Mouse (Mus musculus): ENCODE measurements around the gene Gm17349. TPM values are rescaled to one million over a fixed set of nuclear protein-coding genes. Genes with fewer than 3 reads are reported as not detected.

The Gm17349 gene
- polyA plus RNA-seq, 1 experiment = not detected

DNA sequence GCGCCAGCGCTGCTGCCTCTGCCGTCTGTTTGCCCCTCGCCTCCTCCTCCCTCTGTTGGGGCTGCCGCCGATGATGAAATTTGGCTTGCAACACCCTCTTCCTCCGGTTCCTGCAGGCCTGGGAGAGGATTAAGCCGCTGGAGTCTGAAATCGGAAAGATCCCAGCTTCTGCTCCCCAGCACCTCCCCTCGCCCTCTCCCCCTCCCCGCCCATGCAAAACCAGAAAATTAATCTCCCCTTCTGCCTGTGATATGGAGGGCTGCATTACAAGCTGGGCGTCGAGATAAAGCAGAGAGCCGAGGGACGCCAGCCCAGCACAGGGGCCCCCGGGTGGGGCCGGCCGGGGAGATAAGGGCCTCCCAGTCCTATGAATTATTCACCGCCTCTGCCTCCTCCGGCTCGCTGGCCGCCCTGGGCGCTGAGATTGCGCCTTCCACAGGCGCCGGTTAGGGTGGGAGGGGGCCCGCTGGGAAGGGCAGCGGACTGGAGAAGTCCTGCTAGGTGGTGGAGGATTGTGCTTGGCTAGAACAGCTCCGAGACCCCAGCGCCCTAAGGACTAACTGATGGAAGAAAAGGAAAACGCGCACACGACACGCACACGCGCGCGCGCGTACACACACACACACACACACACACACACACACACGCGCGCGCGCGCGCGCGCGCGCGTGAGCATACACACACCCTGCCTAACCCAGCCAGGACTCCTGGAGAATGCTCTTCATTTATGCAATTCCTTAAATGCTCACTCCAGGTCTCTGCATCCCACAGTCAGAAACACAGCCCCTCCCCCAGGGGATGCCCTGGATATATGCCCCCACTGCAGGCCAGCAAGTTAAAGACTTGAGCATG lies 40.5 kb downstream of the Gm17349 start:
- Histone ChIP-seq H3K4me3 (ENCODE audit: insufficient read depth, low read length) (peak overlapping the region; percentile 42), H3K27ac (ENCODE audit: insufficient read depth, low read depth, low read length) (no peak overlapping the region), H3K4me1 (ENCODE audit: control insufficient read depth, insufficient read depth, low read length) (peaks cover 4% of the 10 kb centered on the region; the same call in 1 of the 2 replicates)
- TF ChIP-seq CTCF (IDR thresholded peaks at IDR 0.05; ENCODE audit: low read depth, low read length) (no peak), POLR2A (IDR thresholded peaks at IDR 0.05; ENCODE audit: borderline replicate concordance, low read depth, low read length) (0 out of 2 replicates have a peak, but pooled peaks have one; percentile 22)

DNA sequence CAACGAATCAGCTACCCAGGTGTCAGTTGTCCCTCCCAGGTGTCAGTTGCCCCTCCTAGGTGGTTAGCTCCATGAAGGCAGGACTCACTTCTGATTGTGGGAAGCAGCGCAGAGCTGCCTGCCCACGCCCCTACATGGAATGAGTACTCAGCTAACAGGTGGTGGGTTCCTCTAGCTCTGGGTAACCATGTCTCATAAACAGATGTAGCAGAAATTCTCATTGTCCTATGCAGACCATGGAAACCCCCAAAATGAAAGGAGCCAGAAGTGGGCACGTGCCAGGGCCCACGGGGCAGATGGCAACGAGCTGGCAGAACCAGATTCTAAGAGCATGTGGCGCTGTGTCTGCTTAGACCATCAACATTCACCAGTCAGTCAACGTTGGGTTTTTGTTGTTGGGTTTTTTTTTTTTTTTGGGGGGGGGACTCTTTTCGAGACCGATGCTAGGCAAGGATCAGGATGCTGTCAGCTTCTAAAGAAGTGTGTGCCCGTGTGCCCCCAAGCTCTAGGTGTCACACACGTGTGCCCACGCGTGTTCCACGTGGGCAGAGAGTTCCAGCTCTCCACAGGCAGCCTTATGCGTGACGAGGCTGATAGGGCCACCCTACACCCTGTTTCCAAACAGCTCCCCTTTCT lies 41.2 kb downstream of the Gm17349 start:
- Histone ChIP-seq H3K4me3 (ENCODE audit: insufficient read depth, low read length) (peak overlapping the region; percentile 42), H3K4me1 (ENCODE audit: control insufficient read depth, insufficient read depth, low read length) (peaks cover 4% of the 10 kb centered on the region; the same call in 1 of the 2 replicates), H3K27ac (ENCODE audit: insufficient read depth, low read depth, low read length) (no peak overlapping the region)
- TF ChIP-seq POLR2A (IDR thresholded peaks at IDR 0.05; ENCODE audit: borderline replicate concordance, low read depth, low read length) = no peak

DNA sequence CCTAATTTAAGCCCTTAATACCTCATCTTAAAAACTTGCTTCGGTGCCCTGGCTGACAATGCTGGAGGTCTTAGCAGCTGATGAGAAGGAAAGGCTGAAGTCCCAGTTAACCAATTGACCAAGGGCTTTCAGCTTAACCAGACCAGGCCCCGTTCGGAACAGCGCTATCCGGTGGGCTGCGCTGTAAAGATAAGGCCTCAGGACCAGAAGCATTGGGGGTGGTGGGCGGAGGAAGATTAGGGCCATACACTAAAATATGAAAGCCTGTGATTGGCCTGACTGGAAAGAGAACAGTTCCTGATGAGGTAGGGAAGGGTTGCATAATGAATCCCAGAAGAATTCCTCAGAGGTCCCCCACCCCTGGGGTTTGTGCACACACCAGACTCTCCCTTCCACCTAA lies 42.9 kb downstream of the Gm17349 start:
- Histone ChIP-seq H3K27ac (ENCODE audit: insufficient read depth, low read depth, low read length) (no peak overlapping the region), H3K4me3 (ENCODE audit: insufficient read depth, low read length) (no peak overlapping the region), H3K4me1 (ENCODE audit: control insufficient read depth, insufficient read depth, low read length) (peaks cover 4% of the 10 kb centered on the region; the same call in 1 of the 2 replicates)
- no peak for TF ChIP-seq CTCF (IDR thresholded peaks at IDR 0.05; ENCODE audit: low read depth, low read length)
- no peak for TF ChIP-seq POLR2A (IDR thresholded peaks at IDR 0.05; ENCODE audit: borderline replicate concordance, low read depth, low read length)

DNA sequence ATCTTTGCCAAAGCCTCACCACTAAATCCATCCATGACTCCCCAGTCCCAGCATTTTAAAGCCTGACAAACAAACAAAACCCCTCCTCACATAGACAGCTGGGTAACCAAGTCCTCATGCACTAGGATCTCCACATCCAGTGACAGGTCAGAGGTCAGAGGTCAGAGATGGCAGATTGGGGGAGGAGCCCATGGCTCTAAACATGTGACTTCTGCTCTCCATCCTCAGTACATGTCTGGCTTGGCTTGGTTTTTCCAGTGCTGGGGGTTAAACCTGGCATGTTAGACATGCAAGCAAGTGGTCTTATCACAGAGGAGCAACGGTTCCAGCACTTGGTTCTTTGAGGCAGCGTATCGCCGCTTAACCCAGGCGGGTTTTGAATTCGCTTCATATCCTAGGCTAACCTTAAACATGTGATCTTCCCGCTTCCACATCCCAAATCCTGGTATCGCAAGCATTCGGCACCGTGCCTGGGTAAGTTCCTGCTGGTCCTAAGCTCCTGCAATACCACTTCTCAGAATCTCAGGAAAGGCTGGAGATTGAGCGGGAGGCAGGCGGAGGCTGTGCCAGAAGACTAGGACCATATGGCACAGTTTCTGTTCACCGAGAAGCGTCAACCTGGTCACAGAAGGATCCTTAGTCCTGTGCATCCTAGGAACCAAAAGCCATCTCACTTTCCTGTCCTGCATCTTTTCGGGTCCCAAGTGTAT lies 44.0 kb downstream of the Gm17349 start:
- Histone ChIP-seq H3K4me3 (ENCODE audit: insufficient read depth, low read length) (no peak overlapping the region), H3K27ac (ENCODE audit: insufficient read depth, low read depth, low read length) (no peak overlapping the region), H3K4me1 (ENCODE audit: control insufficient read depth, insufficient read depth, low read length) (peaks cover 4% of the 10 kb centered on the region; the same call in 1 of the 2 replicates)
- TF ChIP-seq CTCF (IDR thresholded peaks at IDR 0.05; ENCODE audit: low read depth, low read length) (no peak), POLR2A (IDR thresholded peaks at IDR 0.05; ENCODE audit: borderline replicate concordance, low read depth, low read length) (no peak)

DNA sequence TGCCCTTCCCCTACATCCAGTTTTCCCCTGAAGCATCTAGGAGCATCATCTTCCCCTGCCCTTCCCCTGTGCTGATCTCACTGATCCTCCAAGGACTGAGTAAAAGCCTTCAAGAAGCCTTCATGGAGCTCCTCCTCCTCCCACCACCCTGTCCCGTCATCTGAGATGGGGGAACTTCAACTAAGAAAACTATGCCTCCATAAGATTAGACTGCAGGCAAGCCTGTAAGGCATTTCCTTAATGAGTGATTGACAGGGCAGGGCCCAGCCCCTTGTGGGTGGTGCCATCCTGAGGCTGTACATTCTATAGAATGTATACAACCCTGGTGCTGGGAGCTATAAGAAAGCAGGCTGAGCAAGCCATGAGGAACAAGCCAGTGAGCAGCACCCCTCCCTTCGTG lies 46.9 kb downstream of the Gm17349 start:
- TF ChIP-seq POLR2A (IDR thresholded peaks at IDR 0.05; ENCODE audit: borderline replicate concordance, low read depth, low read length) = no peak
- TF ChIP-seq CTCF (IDR thresholded peaks at IDR 0.05; ENCODE audit: low read depth, low read length) = no peak

DNA sequence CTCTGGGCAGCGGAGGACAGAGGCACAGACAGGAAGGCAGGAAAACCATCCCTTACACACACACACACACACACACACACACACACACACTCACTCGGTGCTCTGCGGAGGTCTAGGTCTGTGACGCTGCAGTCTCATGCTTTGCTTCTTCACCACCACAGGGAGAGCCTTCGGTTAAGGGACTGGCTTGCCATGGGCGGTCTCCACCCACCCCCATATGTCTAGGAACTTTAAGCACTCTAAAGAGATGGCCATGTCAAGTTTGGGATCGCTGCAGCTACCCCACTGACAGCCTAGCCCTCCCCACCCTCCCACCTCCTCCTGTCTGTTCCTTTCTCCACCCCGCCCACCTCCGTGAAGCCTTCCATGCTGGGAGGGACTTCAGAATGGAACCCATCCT lies 49.3 kb downstream of the Gm17349 start:
- TF ChIP-seq CTCF (IDR thresholded peaks at IDR 0.05; ENCODE audit: low read depth, low read length) (no peak), POLR2A (IDR thresholded peaks at IDR 0.05; ENCODE audit: borderline replicate concordance, low read depth, low read length) (no peak)
- Histone ChIP-seq H3K4me3 (ENCODE audit: insufficient read depth, low read length) (no peak overlapping the region), H3K4me1 (ENCODE audit: control insufficient read depth, insufficient read depth, low read length) (peaks cover 5% of the 10 kb centered on the region), H3K27ac (ENCODE audit: insufficient read depth, low read depth, low read length) (no peak overlapping the region)

More for the DNA sequence above, 46.9 kb downstream of the Gm17349 start:
- H3K4me1 ChIP-seq (ENCODE audit: control insufficient read depth, insufficient read depth, low read length) = no peaks in the 10 kb centered on the region
- H3K4me3 ChIP-seq (ENCODE audit: insufficient read depth, low read length) = no peak overlapping the region
- H3K27ac ChIP-seq (ENCODE audit: insufficient read depth, low read depth, low read length) = no peak overlapping the region

DNA sequence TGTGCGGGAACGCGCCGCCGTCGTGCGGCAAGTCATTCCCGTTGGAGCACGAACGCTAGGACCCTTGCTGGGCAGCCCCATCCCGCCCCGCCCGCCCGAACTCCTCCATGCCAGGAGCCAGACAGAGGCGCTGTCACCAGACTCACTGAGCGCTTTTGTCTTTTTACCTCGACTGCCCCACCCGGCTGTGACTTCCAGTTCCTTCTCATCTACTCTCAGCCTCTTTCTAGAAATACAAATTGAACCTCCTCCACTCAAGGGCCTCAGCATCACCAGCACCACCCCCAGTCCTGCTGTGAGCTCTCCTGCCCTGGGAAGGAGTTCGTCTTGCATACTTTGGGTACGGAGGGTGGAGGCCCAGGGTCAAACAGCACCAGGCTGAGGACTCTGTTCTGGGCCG lies 51.4 kb downstream of the Gm17349 start:
- Histone ChIP-seq H3K4me3 (ENCODE audit: insufficient read depth, low read length) (no peak overlapping the region), H3K27ac (ENCODE audit: insufficient read depth, low read depth, low read length) (no peak overlapping the region), H3K4me1 (ENCODE audit: control insufficient read depth, insufficient read depth, low read length) (peaks cover 18% of the 10 kb centered on the region)
- no peak for TF ChIP-seq CTCF (IDR thresholded peaks at IDR 0.05; ENCODE audit: low read depth, low read length)
- TF ChIP-seq POLR2A (IDR thresholded peaks at IDR 0.05; ENCODE audit: borderline replicate concordance, low read depth, low read length) = no peak

DNA sequence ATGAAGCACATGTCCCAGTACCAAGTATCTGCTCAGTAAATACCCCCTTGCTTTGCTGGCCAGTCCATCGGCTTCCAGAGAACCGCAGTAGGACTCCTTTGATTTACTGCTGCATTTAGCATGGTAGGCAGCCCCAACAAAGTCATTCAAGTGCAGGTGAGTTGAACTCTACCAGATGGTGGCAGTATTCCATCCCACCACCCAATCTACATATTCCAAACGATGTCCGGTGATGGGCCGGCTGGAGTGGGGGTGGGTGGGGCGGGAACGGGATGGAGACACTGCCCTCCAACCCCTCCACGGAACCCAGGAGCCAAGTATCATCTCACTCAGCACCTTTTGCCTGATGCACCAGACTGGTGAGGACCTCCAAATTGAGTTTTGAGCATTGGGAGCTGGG lies 52.0 kb downstream of the Gm17349 start:
- no peak; the same call in 1 of the 2 replicates for TF ChIP-seq CTCF (IDR thresholded peaks at IDR 0.05; ENCODE audit: low read depth, low read length)
- no peak for TF ChIP-seq POLR2A (IDR thresholded peaks at IDR 0.05; ENCODE audit: borderline replicate concordance, low read depth, low read length)
- Histone ChIP-seq H3K4me3 (ENCODE audit: insufficient read depth, low read length) (no peak overlapping the region), H3K27ac (ENCODE audit: insufficient read depth, low read depth, low read length) (no peak overlapping the region), H3K4me1 (ENCODE audit: control insufficient read depth, insufficient read depth, low read length) (peaks cover 18% of the 10 kb centered on the region)

Other genes starting within 250 kb of the Gm17349 start
- gene Nckap5l, start 247.7 kb downstream of the Gm17349 start, polyA plus RNA-seq (2012; ENCODE audit: insufficient read depth, insufficient read length, missing spikeins) = 4.0 and 10.3 TPM in 2 replicates
- gene Bcdin3d, start 230.8 kb downstream of the Gm17349 start, polyA plus RNA-seq (2012; ENCODE audit: insufficient read depth, insufficient read length, missing spikeins) = 5.2 and 6.7 TPM in 2 replicates
- gene Faim2, start 177.3 kb downstream of the Gm17349 start, polyA plus RNA-seq (2012; ENCODE audit: insufficient read depth, insufficient read length, missing spikeins) = 0.05 TPM in 1 of 2 replicates, not detected in the other
- not detected in 2 replicates for gene Aqp2, start 126.4 kb downstream of the Gm17349 start, polyA plus RNA-seq (2012; ENCODE audit: insufficient read depth, insufficient read length, missing spikeins)
- gene Aqp5, start 114.7 kb downstream of the Gm17349 start, polyA plus RNA-seq (2012; ENCODE audit: insufficient read depth, insufficient read length, missing spikeins) = not detected in 2 replicates
- not detected in 2 replicates for gene Aqp6, start 104.1 kb downstream of the Gm17349 start, polyA plus RNA-seq (2012; ENCODE audit: insufficient read depth, insufficient read length, missing spikeins)
- 55.8 and 56.8 TPM in 2 replicates for gene Racgap1, start 53.8 kb downstream of the Gm17349 start, polyA plus RNA-seq (2012; ENCODE audit: insufficient read depth, insufficient read length, missing spikeins)
- gene Asic1, start 35.1 kb downstream of the Gm17349 start, polyA plus RNA-seq (2012; ENCODE audit: insufficient read depth, insufficient read length, missing spikeins) = not detected in 2 replicates
- gene Smarcd1, start 3.4 kb downstream of the Gm17349 start, polyA plus RNA-seq (2012; ENCODE audit: insufficient read depth, insufficient read length, missing spikeins) = 17.7 and 19.4 TPM in 2 replicates
- 0.37 and 1.2 TPM in 2 replicates for gene Gpd1, start 12.0 kb upstream of the Gm17349 start, polyA plus RNA-seq (2012; ENCODE audit: insufficient read depth, insufficient read length, missing spikeins)
- 62.3 and 71.3 TPM in 2 replicates for gene Cox14, start 20.1 kb upstream of the Gm17349 start, polyA plus RNA-seq (2012; ENCODE audit: insufficient read depth, insufficient read length, missing spikeins)
- gene Cers5, start 67.4 kb upstream of the Gm17349 start, polyA plus RNA-seq (2012; ENCODE audit: insufficient read depth, insufficient read length, missing spikeins) = 74.9 and 77.3 TPM in 2 replicates
- gene Lima1, start 170.0 kb upstream of the Gm17349 start, polyA plus RNA-seq (2012; ENCODE audit: insufficient read depth, insufficient read length, missing spikeins) = 45.3 and 49.3 TPM in 2 replicates